Mouse (Mus musculus) megakaryocyte, embryonic 14.5 days (primary cell): ENCODE results near the gene Tmprss12. TPM values are rescaled to one million over a fixed set of nuclear protein-coding genes. Genes with fewer than 3 reads are reported as not detected.
"Not testable (repeated sequence)": the region's sequence is repeated elsewhere in the genome, so short reads cannot be mapped to it uniquely, and the experiment has no call there.

Source experiments
- H3K27me3 ChIP-seq: replicated peaks from 2 replicates; pipeline ENCODE3; 2012; ENCODE audit warnings: inconsistent platforms
- H3K36me3 ChIP-seq: replicated peaks from 2 replicates; pipeline ENCODE3; 2012; ENCODE audit warnings: low read length, inconsistent platforms, mixed read lengths
- H3K4me1 ChIP-seq: 2 replicates; pipeline ENCODE4 v1.6.1; 2012; ENCODE audit warnings: inconsistent platforms
- H3K4me3 ChIP-seq: replicated peaks from 2 replicates; pipeline ENCODE3; 2012; ENCODE audit warnings: moderate library complexity, mild to moderate bottlenecking, inconsistent platforms
- H3K9me3 ChIP-seq: 2 replicates; pipeline ENCODE4 v1.6.1; 2012; ENCODE audit warnings: inconsistent platforms
- FLI1 ChIP-seq: IDR thresholded peaks from 2 replicates; pipeline ENCODE4 v1.6.1; 2012; ENCODE audit warnings: low read length, inconsistent platforms, mixed read lengths
- GATA1 ChIP-seq: IDR thresholded peaks from 3 replicates; pipeline ENCODE4 v1.6.1; 2012; ENCODE audit warnings: mixed read lengths, low read length, inconsistent platforms, borderline replicate concordance
- polyA plus RNA-seq: library from polyadenylated mRNA; stranded (reverse); fragments of >175 nt; gene quantifications from 2 replicates; pipeline ENCODE4 v1.2.3, GENCODE M21; 2012; ENCODE audit warnings: low replicate concordance; ENCODE audit not compliant: insufficient read depth

Gene Tmprss12
- polyA plus RNA-seq, 1 experiment: not detected

DNA sequence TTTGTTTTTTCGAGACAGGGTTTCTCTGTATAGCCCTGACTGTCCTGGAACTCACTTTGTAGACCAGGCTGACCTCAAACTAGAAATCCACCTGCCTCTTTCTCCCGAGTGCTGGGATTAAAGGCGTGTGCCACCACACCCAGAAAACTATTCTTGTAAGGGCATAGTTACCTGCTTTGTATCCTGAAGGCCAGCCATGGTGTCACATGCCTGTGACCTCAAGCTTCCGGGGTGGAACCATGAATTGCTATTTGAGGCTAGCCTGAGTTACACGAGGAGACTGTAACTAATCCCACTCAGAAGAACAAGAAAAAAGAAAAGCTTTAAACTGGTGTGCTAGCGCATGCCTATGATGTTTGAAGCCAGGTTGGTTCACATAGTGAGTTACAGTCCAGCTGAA lies 24.3 kb upstream of the Tmprss12 start:
- Histone ChIP-seq H3K9me3 (no peaks in the 10 kb centered on the region), H3K36me3 (peaks cover 86% of the 10 kb centered on the region), H3K4me1 (no peaks in the 10 kb centered on the region), H3K27me3 (no peaks in the 10 kb centered on the region), H3K4me3 (no peak overlapping the region)
- TF ChIP-seq FLI1: no peak
- TF ChIP-seq GATA1: no peak

DNA sequence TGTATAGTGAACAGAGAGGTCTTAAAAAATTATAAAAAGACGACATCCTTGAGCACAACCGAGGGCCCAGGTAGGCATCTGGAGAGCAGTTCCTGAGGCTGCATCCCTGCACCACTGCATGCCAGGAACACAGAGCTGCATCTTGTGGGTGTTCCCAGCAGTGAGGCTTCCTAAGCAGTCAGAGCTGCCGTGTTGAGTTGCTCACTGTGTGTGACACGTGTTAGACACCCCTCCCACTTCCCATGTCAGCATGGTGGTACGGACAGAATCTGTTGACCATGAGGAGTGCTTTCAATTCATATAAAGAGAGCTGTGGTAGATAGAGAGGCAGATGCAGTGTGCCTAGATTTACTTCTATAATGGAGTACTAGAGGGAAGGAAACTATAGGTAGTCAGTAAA lies 23.3 kb upstream of the Tmprss12 start:
- TF ChIP-seq GATA1: no peak
- no peak for TF ChIP-seq FLI1
- H3K4me1 ChIP-seq: no peaks in the 10 kb centered on the region
- peaks cover 86% of the 10 kb centered on the region for H3K36me3 ChIP-seq
- H3K4me3 ChIP-seq: no peak overlapping the region
- no peaks in the 10 kb centered on the region for H3K27me3 ChIP-seq
- H3K9me3 ChIP-seq: no peaks in the 10 kb centered on the region

GRCm38 (mm10) chr15:100258646-100259425 lies 21.8 kb upstream of the Tmprss12 start:
- TF ChIP-seq GATA1 (no peak), FLI1 (no peak)
- H3K4me3 ChIP-seq: no peak overlapping the region
- no peaks in the 10 kb centered on the region for H3K27me3 ChIP-seq
- peaks cover 77% of the 10 kb centered on the region for H3K36me3 ChIP-seq
- H3K9me3 ChIP-seq: no peaks in the 10 kb centered on the region
- H3K4me1 ChIP-seq: no peaks in the 10 kb centered on the region

GRCm38 (mm10) chr15:100260351-100260750 lies 20.3 kb upstream of the Tmprss12 start:
- peaks cover 62% of the 10 kb centered on the region for H3K36me3 ChIP-seq
- H3K4me1 ChIP-seq, H3K27me3 ChIP-seq, H3K9me3 ChIP-seq, H3K4me3 ChIP-seq: not testable (repeated sequence)

DNA sequence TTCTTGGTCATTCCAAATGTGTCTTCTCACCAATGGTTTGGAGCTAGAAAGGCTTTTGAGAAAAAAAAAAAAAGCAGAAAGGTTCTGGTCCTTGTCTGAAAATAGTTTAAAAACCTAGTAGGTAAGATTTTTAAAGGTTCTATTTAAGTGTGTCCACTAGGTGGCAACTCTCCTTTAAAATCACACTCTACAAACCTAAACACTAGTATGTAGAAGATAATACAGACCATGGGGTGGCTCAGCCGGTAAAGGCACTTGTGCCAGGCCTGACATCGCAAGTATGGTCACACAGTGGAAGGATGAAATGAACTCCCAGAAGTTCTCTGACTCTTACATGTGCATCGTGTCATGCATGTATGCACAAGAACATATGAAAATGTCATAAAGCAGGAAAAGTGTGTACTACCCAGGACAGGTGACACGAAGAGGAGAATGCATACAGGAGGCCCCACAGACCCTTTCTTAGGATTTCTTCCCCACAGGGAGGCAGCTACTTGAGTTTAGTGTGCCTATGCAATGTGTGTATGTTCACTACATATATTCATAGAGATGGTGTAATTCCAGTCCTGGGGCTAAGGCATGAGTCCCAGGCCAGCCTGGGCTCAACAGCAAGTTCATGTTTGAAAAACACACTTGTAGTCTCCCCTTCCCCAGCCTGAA lies 17.3 kb upstream of the Tmprss12 start:
- Histone ChIP-seq H3K4me1 (0 out of 2 replicates have a peak, but pooled peaks cover 4% of the 10 kb centered on the region), H3K36me3 (peaks cover 40% of the 10 kb centered on the region), H3K27me3 (no peaks in the 10 kb centered on the region), H3K4me3 (no peak overlapping the region), H3K9me3 (peaks cover 5% of the 10 kb centered on the region; the same call in 1 of the 2 replicates)
- TF ChIP-seq FLI1 (no peak), GATA1 (no peak)

DNA sequence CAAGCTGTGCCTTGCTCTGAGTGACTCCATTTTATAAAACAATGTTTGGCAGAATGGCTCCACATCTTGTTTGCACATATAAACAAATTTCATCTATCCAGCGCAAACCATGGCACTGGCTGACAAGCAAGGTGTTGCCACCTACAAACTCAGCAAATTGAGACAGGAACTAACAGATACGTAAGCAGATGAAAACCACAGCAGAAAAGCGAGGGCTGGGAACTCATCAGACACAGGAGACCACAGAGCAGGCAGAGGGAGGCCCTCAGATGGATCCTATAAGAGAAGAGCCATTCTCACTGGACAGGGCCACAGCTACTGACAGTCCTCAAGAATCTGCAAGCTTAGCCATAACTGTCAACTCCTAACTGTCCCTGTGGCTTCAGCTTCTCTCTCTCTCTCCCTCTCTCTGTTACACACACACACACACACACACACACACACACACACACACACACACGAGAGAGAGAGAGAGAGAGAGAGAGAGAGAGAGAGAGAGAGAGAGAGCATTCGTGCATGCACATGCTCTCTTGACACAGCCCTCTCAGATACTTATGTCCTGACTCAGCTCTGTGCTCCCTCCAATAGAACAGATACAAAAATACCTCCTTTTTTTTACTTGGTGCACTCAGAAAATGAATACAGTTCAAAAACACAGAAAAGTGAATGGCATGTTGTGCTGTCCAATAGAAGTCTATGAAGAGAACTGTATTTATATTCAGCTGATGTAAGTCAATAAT lies 14.9 kb upstream of the Tmprss12 start:
- Histone ChIP-seq H3K36me3 (peaks cover 25% of the 10 kb centered on the region), H3K4me3 (no peak overlapping the region), H3K4me1 (0 out of 2 replicates have a peak, but pooled peaks cover 4% of the 10 kb centered on the region), H3K9me3 (peaks cover 22% of the 10 kb centered on the region), H3K27me3 (no peaks in the 10 kb centered on the region)
- no peak for TF ChIP-seq FLI1
- TF ChIP-seq GATA1: no peak

GRCm38 (mm10) chr15:100268916-100269315 lies 11.7 kb upstream of the Tmprss12 start:
- TF ChIP-seq GATA1 (no peak), FLI1 (no peak)
- H3K4me3 ChIP-seq: no peak overlapping the region

DNA sequence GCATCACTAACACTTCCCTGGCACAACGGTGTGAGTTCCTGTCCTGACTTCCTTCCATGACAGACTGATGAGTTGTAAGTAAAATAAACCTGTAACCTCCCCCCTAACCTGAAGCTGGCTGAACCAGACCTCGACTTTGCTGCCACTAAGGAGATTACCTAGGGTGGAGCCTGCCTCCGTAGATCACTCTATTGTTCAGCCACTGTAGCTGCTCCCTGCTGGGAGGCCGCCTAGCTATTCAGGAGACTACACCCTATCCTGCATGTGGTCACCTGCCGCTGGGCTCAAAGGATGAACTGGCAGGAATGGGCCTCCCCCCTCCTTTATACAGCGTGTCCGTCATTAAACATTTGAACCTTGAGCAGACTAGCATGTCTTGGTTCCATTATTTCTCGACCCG lies 10.9 kb upstream of the Tmprss12 start:
- H3K9me3 ChIP-seq: peaks cover 28% of the 10 kb centered on the region
- H3K36me3 ChIP-seq: peaks cover 6% of the 10 kb centered on the region
- no peak overlapping the region for H3K4me3 ChIP-seq
- H3K4me1 ChIP-seq: 0 out of 2 replicates have a peak, but pooled peaks cover 4% of the 10 kb centered on the region
- TF ChIP-seq FLI1 (no peak), GATA1 (no peak)
- H3K27me3 ChIP-seq: no peaks in the 10 kb centered on the region

More at GRCm38 (mm10) chr15:100268916-100269315, 11.7 kb upstream of the Tmprss12 start:
- Histone ChIP-seq H3K27me3 (no peaks in the 10 kb centered on the region), H3K36me3 (peaks cover 6% of the 10 kb centered on the region), H3K4me1 (0 out of 2 replicates have a peak, but pooled peaks cover 4% of the 10 kb centered on the region), H3K9me3 (peaks cover 27% of the 10 kb centered on the region)

DNA sequence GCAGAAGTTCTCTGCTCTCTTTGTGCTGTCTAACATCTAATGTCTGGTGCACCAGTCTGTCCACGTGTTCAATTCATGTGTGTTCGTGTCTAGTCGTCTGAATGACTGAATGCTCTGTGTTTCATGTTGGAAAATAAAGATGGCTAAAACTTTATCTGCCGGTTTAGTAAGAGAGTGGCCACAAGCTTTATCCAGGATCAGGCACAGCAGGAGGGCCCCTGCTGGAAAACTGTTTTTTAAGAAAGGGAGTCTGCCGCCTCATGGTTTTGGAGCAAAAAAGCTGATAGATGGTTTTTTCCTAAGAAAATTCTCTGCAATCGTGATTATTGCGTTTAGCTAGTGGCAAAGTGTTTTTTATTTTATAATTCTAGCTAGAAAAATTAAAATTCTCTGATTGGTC lies 10.0 kb upstream of the Tmprss12 start:
- H3K27me3 ChIP-seq, H3K4me3 ChIP-seq, H3K4me1 ChIP-seq, H3K36me3 ChIP-seq: not testable (repeated sequence)
- peaks cover 28% of the 10 kb centered on the region for H3K9me3 ChIP-seq

- Histone ChIP-seq H3K9me3 (peaks cover 30% of the 10 kb centered on the region), H3K4me3 (no peak overlapping the region), H3K36me3 (peaks cover 2% of the 10 kb centered on the region), H3K4me1 (no peaks in the 10 kb centered on the region), H3K27me3 (no peaks in the 10 kb centered on the region)
- TF ChIP-seq GATA1 (no peak), FLI1 (no peak)
Observed at GRCm38 (mm10) chr15:100271411-100271810, 9.2 kb upstream of the Tmprss12 start.

GRCm38 (mm10) chr15:100273791-100274308 lies 6.8 kb upstream of the Tmprss12 start:
- not testable (repeated sequence) for H3K4me1 ChIP-seq, H3K4me3 ChIP-seq, H3K27me3 ChIP-seq, H3K36me3 ChIP-seq
- H3K9me3 ChIP-seq: peaks cover 25% of the 10 kb centered on the region
